Mouse (Mus musculus) liver, adult (tissue): ENCODE measurements around the gene Megf6.

Experiments used
- GATA4 ChIP-seq: IDR thresholded peaks from 2 replicates; pipeline ENCODE4 v1.6.1; 2014; ENCODE audit warnings: mild to moderate bottlenecking, low read length; ENCODE audit not compliant: insufficient replicate concordance

Megf6 gene

DNA sequence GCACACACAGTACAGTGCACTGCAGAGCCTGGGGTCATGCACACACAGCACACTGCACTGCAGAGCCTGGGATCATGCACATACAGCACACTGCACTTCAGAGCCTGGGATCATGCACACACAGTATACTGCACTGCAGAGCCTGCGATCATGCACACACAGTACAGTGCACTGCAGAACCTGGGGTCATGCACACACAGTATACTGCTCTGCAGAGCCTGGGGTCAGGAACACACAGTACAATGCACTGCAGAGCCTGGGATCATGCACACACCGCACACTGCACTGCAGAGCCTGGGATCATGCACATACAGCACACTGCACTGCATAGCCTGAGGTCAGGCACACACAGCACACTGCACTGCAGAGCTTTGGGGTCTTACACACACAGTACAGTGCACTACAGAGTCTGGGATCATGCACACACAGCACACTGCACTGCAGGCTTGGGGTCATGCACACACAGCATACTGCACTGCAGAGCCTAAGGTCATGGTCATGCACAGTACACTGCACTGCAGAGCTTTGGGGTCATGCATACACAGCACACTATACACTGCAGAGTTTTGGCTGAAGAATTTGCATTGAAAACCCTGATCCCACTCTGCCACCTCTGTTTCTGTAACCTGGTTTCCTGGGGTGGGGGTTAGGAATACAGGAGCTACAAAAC lies 141.7 kb downstream of the Megf6 start:
- no peak for TF ChIP-seq GATA4

DNA sequence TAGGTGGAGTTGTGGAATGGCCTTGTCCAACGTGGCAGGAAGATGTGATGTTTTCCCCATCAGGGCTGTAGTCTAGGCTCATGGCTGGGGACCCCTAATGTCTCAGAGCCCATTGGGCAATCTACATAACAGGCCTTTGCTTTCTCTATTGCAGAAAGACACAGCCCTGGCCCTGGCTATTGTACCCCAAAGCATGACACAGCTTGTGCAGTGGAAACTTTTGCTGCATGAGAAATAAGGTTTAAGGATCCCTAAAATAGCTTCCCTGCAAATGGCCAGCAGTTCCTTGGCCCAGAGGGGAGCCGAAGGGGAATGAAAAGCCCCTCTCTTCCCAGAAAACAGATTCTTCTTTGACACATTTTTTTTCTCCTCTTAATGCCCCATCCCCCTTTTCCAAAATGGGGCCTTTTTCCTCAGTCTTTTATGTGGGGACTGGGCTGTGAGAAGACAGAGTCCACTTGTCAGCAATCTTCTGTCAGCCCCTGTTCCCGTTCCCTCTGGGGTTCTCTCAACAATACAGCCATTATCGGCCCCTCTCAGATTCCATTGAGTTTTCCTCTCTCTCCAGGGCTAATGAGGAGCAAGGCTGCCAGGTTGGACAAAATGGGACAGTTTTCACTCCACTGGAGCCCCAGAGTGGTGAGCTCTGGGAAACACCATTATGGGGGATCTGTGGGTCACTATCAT lies 142.5 kb downstream of the Megf6 start:
- TF ChIP-seq GATA4 = no peak

GRCm38 (mm10) chr4:154313622-154313967 lies 143.1 kb downstream of the Megf6 start:
- TF ChIP-seq GATA4 = no peak
